ENCODE assay signal across 12 mouse cellular contexts in the genomic region with DNA sequence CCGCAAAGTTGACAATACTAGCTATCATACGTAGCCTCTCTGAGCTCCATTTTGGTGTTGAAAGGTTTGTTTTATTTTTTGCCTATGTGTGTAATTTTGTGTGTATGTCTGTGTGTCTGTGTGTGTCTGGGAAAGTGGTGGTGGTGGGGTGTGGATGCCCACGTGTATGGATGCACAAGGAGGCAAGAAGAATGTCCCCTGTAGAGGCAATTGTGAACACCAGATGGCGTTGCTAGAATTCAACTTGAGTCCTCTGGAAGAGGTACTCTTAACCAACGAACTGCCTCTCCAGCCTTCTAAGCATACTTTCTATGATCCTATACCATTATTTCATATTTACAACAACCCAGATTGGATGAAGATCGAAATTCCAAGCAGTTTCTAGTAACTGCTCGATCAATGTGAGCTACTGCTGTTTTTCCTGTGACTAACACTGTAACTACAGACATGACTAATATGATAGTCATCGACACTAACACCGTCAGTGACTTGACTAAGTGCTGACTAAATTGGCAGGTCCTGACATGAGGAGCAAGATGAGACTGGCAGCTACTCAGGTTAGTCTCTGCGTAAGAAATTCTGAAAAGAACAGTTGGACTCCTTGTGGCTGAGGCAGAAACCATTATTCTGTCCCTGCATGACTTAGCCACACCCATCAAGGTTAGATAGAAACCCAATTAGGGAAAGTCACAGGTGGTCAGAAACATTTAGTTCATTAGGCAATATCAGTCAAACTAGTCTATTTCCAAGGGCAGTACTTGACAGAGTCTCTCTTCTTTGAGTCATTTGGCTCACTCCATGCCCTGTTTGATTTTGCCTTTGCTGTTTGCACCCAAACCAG. TPM values are rescaled to one million over a fixed set of nuclear protein-coding genes. Genes with fewer than 3 reads are reported as not detected.
DNase-seq lines count a peak whose midpoint lies in the region; ATAC-seq and TF ChIP-seq lines count a peak whose summit lies in the region.
"Had no signal": no experiment of that assay in that cellular context is flagged by ENCODE, and none has a peak within 500 bp of the region (broad histone marks: within the 10 kb centered on the region; RNA-seq: fewer than 3 reads in every experiment).

No protein-coding gene starts in this region.

- no peaks in the 10 kb centered on the region for H3K4me1 ChIP-seq in cerebellum, adult 2 months (ENCODE audit: control insufficient read depth, insufficient read depth, low read length)

- DNase-seq in cerebellum, adult 2 months, result peak in 1 of 2 experiments; percentile 16
- peak; percentile 43 for DNase-seq in layer of hippocampus, adult 11-12 months (ENCODE audit: low spot score)
- DNase-seq in layer of hippocampus, adult 9-10 months (ENCODE audit: low spot score), result no peak
- DNase-seq in CD4-positive, CD25-positive, alpha-beta regulatory T cell, adult 2 months (ENCODE audit: low read depth, low spot score), result peak; percentile 45
- DNase-seq in induced T-regulatory cell, adult 2 months (ENCODE audit: low read depth), result peak; percentile 56
- DNase-seq in natural killer cell, adult 2 months (ENCODE audit: low spot score in 2 of 2), result no peak
- no peak for DNase-seq in adrenal gland, postnatal 14 days
- DNase-seq: cerebellum, adult 11-12 months had no signal

- H3K4me3 ChIP-seq in cerebellum, adult 2 months (replicated peaks; ENCODE audit: insufficient read depth, low read depth, low read length), result no peak overlapping the region
- H3K4me3 ChIP-seq: hindbrain, embryonic 13.5 days; midbrain, embryonic 10.5 days had no signal

- no peak for TF ChIP-seq POLR2A in cerebellum, adult 2 months (IDR thresholded peaks at IDR 0.05; ENCODE audit: borderline replicate concordance, insufficient read depth, low read length)

- ATAC-seq in cerebellum, adult (ENCODE audit: insufficient number of reproducible peaks, low FRiP score, low TSS enrichment), result no peak

- no peak overlapping the region for H3K27ac ChIP-seq in cerebellum, adult 2 months (ENCODE audit: insufficient read depth, low read length)
- H3K27ac ChIP-seq: hindbrain, embryonic 13.5 days; midbrain, embryonic 10.5 days had no signal

- 0 out of 2 replicates have a peak, but pooled peaks have one; percentile 16 for TF ChIP-seq CTCF in cerebellum, adult 2 months (IDR thresholded peaks at IDR 0.05; ENCODE audit: borderline replicate concordance, insufficient read depth, low read depth, low read length)

- WGBS in cerebellum, adult 2 months, result 64% methylated on average over 10 of the region's 10 CpGs

- no peaks in the 10 kb centered on the region for H3K27me3 ChIP-seq in cerebellum, adult 2 months (ENCODE audit: control insufficient read depth, insufficient read depth, low read length)

RNA-seq across cellular contexts. Expression of a gene that starts 9.6 kb away (rescaled TPM):
- 0.78 and 0.93 TPM in 2 replicates for polyA plus RNA-seq in cerebellum, adult 2 months (2012; rRNA removed)
- not detected in 2 replicates for total RNA-seq in adrenal gland, postnatal 14 days (2021)

RNA-seq across cellular contexts. Expression of a gene that starts 18.4 kb away (rescaled TPM):
- polyA plus RNA-seq in cerebellum, adult 2 months (2012; rRNA removed), result 132 and 138 TPM in 2 replicates
- 51.1 and 70.1 TPM in 2 replicates for total RNA-seq in adrenal gland, postnatal 14 days (2021)

RNA-seq across cellular contexts. Expression of a gene that starts 38.3 kb away (rescaled TPM):
- not detected in 2 replicates for polyA plus RNA-seq in cerebellum, adult 2 months (2012; rRNA removed)
- 0.33 TPM in 1 of 2 replicates, not detected in the other for total RNA-seq in adrenal gland, postnatal 14 days (2021)
- total RNA-seq: left cerebral cortex, postnatal 36 days had no signal
- polyA plus RNA-seq: hindbrain, embryonic 13.5 days; midbrain, embryonic 10.5 days had no signal

RNA-seq across cellular contexts. Expression of a gene that starts 42.2 kb away (rescaled TPM):
- polyA plus RNA-seq in cerebellum, adult 2 months (2012; rRNA removed), result 0.52 and 1.0 TPM in 2 replicates
- not detected in 2 replicates for total RNA-seq in adrenal gland, postnatal 14 days (2021)
- total RNA-seq: left cerebral cortex, postnatal 36 days had no signal
- polyA plus RNA-seq: hindbrain, embryonic 13.5 days; midbrain, embryonic 10.5 days had no signal

RNA-seq across cellular contexts. Expression of a gene that starts 42.2 kb away (rescaled TPM):
- not detected in 2 replicates for polyA plus RNA-seq in cerebellum, adult 2 months (2012; rRNA removed)
- not detected in 2 replicates for total RNA-seq in adrenal gland, postnatal 14 days (2021)
- total RNA-seq: left cerebral cortex, postnatal 36 days had no signal
- polyA plus RNA-seq: hindbrain, embryonic 13.5 days; midbrain, embryonic 10.5 days had no signal

Comparison
In these comparisons a context has a peak if more than half of its experiments do, and no peak if none do; other contexts are left out.
1. DNase-seq: peak in layer of hippocampus, adult 11-12 months (single experiment), CD4-positive, CD25-positive, alpha-beta regulatory T cell, adult 2 months (single experiment) and induced T-regulatory cell, adult 2 months (single experiment); none in layer of hippocampus, adult 9-10 months (single experiment), natural killer cell, adult 2 months (0 of 2) and adrenal gland, postnatal 14 days (single experiment).